Mouse (Mus musculus) lung, postnatal 0 days (tissue): ENCODE results near the gene Fuom. TPM values are rescaled to one million over a fixed set of nuclear protein-coding genes. Genes with fewer than 3 reads are reported as not detected.

ENCODE experiments used
- ATAC-seq: fragments of 200-750 bp; cut with Nextera tagmentation; 2 replicates; pipeline ENCODE4 v1.8.0; 2017; ENCODE audit warnings: moderate library complexity
- DNase-seq: peaks from one replicate; pipeline ENCODE4 v3.0.0-alpha.2; 2016; ENCODE audit warnings: low spot score
- H3K27ac ChIP-seq: fragments of 300-500 bp; sonication (generic); 2 replicates; pipeline ENCODE4 v1.5.1; 2014; ENCODE audit warnings: antibody characterized with exemption, mild to moderate bottlenecking, low read length, mixed read lengths
- H3K27me3 ChIP-seq: fragments of 300-500 bp; sonication (generic); replicated peaks from 2 replicates; pipeline ENCODE4 v1.6.1; 2014; ENCODE audit warnings: low read length, mixed read lengths; ENCODE audit not compliant: insufficient read depth
- H3K36me3 ChIP-seq: fragments of 300-500 bp; sonication (generic); 2 replicates; pipeline ENCODE4 v1.6.1; 2014; ENCODE audit warnings: low read length, mixed read lengths; ENCODE audit not compliant: insufficient read depth
- H3K4me1 ChIP-seq: fragments of 300-500 bp; sonication (generic); 2 replicates; pipeline ENCODE4 v1.6.1; 2014; ENCODE audit warnings: antibody characterized with exemption, low read depth, low read length, mixed read lengths; ENCODE audit not compliant: insufficient read depth
- H3K4me2 ChIP-seq: fragments of 300-500 bp; sonication (generic); replicated peaks from 2 replicates; pipeline ENCODE4 v1.6.1; 2014; ENCODE audit warnings: low read depth, mild to moderate bottlenecking, low read length, moderate library complexity, mixed read lengths
- H3K4me3 ChIP-seq: fragments of 300-500 bp; sonication (generic); 2 replicates; pipeline ENCODE4 v1.5.1; 2014; ENCODE audit warnings: low read depth, low read length
- H3K9ac ChIP-seq: fragments of 300-500 bp; sonication (generic); replicated peaks from 2 replicates; pipeline ENCODE4 v1.6.1; 2014; ENCODE audit warnings: low read depth, mild to moderate bottlenecking
- H3K9me3 ChIP-seq: fragments of 300-500 bp; sonication (generic); 2 replicates; pipeline ENCODE4 v1.6.1; 2016; ENCODE audit warnings: low read length, mixed read lengths
- CTCF ChIP-seq: IDR thresholded peaks from 2 replicates; pipeline ENCODE4 v1.5.1; 2016; ENCODE audit warnings: antibody characterized with exemption, mild to moderate bottlenecking
- EP300 ChIP-seq: IDR thresholded peaks from 2 replicates; pipeline ENCODE4 v1.6.1; 2016; ENCODE audit warnings: antibody characterized with exemption, mild to moderate bottlenecking, control low read depth
- WGBS: fragments of 180-500 bp; shearing (Covaris S2); extraction: QIAGEN DNeasy Blood & Tissue Kit; methylation state at CpG from one replicate; pipeline ENCODE4 v1.1.7; 2014; 5-methylcytosine and 5-hydroxymethylcytosine counted together
- polyA plus RNA-seq: library from polyadenylated mRNA; unstranded; fragments of >200 nt; fragmentation: Nextera tagmentation; extraction: Ambion mirVana; gene quantifications from 2 replicates; pipeline ENCODE4 v1.2.1, GENCODE M21; 2015

Gene Fuom
- polyA plus RNA-seq, 1 experiment from 2014 or later, result 19.0 TPM

DNA sequence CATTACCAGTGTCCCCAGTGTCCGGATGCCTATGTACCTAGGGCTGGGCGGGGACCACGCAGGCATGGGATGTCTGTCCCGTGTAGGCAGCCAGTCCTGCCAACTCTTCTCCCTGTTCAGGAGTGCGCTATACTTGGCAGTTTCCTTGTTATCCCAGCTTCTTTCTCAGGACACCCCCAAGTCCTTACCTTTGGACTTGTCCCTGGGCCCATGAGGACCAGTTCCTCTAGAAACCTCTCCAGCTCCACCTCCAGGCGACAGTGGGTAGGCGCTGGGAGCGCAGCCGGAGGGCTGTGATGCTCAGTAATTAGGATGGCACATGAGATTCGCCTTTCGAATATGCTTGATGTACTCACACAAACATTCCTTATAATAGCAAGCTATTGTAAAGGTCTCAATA, 39.9 kb downstream of the Fuom start:
- no peak overlapping the region for H3K27ac ChIP-seq
- WGBS, result 20% methylated on average over 11 of the region's 11 CpGs
- H3K27me3 ChIP-seq, result peaks cover 56% of the 10 kb centered on the region
- no peaks in the 10 kb centered on the region for H3K9me3 ChIP-seq
- H3K4me1 ChIP-seq, result 0 out of 2 replicates have a peak, but pooled peaks cover 8% of the 10 kb centered on the region
- ATAC-seq (0 out of 2 replicates have a peak, but pooled peaks have one; percentile 39), DNase-seq (peak; percentile 27)
- no peaks in the 10 kb centered on the region for H3K36me3 ChIP-seq
- H3K4me3 ChIP-seq, result no peak overlapping the region
- TF ChIP-seq CTCF, result peak; percentile 56
- no peak for TF ChIP-seq EP300
- no peak overlapping the region for H3K4me2 ChIP-seq
- H3K9ac ChIP-seq, result no peak overlapping the region

DNA sequence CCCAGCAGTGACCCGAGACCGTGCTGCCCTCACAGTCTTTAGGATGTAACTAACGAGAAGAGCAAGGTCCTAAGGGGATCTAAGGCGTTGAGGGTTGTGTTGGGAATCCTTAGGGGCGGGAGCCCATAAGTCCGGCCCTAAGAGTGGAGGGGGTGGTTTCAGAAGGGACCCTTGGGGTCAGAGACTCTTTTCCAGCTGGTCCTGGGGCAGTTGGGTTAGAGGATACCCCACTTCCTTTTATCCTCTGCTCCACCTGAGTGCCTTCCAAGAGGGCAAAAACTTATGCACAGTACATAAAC, 40.5 kb downstream of the Fuom start:
- Histone ChIP-seq H3K36me3 (no peaks in the 10 kb centered on the region), H3K4me3 (peak overlapping the region; percentile 25; the same call in 1 of the 2 replicates), H3K4me2 (peak overlapping the region; percentile 45; the same call in 1 of the 2 replicates), H3K9ac (no peak overlapping the region), H3K4me1 (0 out of 2 replicates have a peak, but pooled peaks cover 8% of the 10 kb centered on the region), H3K9me3 (no peaks in the 10 kb centered on the region), H3K27ac (no peak overlapping the region), H3K27me3 (peaks cover 61% of the 10 kb centered on the region)
- WGBS, result 5% methylated on average over 6 of the region's 6 CpGs
- no peak for TF ChIP-seq CTCF
- ATAC-seq (no peak), DNase-seq (no peak)

- Histone ChIP-seq H3K4me2 (peak overlapping the region; percentile 45), H3K9ac (no peak overlapping the region), H3K27ac (no peak overlapping the region)
Observed at GRCm38 (mm10) chr7:140060936-140061831, 41.1 kb downstream of the Fuom start.

GRCm38 (mm10) chr7:140059601-140060000, 42.6 kb downstream of the Fuom start:
- Histone ChIP-seq H3K27me3 (peaks cover 72% of the 10 kb centered on the region), H3K36me3 (no peaks in the 10 kb centered on the region), H3K4me1 (0 out of 2 replicates have a peak, but pooled peaks cover 8% of the 10 kb centered on the region), H3K27ac (no peak overlapping the region), H3K9me3 (no peaks in the 10 kb centered on the region), H3K4me2 (no peak overlapping the region), H3K9ac (no peak overlapping the region), H3K4me3 (no peak overlapping the region)
- TF ChIP-seq EP300 (no peak), CTCF (no peak)
- WGBS, result 42% methylated on average over 4 of the region's 4 CpGs
- ATAC-seq, result no peak
- no peak for DNase-seq

More at GRCm38 (mm10) chr7:140060936-140061831, 41.1 kb downstream of the Fuom start:
- ATAC-seq, result peak; percentile 49
- peak; percentile 46 for DNase-seq
- Histone ChIP-seq H3K27me3 (peaks cover 67% of the 10 kb centered on the region), H3K36me3 (no peaks in the 10 kb centered on the region), H3K9me3 (no peaks in the 10 kb centered on the region), H3K4me3 (peak overlapping the region; percentile 25; the same call in 1 of the 2 replicates), H3K4me1 (0 out of 2 replicates have a peak, but pooled peaks cover 8% of the 10 kb centered on the region)
- WGBS, result 2% methylated on average over 45 of the region's 47 CpGs
- TF ChIP-seq EP300, result no peak
- TF ChIP-seq CTCF, result 0 out of 2 replicates have a peak, but pooled peaks have one; percentile 2

DNA sequence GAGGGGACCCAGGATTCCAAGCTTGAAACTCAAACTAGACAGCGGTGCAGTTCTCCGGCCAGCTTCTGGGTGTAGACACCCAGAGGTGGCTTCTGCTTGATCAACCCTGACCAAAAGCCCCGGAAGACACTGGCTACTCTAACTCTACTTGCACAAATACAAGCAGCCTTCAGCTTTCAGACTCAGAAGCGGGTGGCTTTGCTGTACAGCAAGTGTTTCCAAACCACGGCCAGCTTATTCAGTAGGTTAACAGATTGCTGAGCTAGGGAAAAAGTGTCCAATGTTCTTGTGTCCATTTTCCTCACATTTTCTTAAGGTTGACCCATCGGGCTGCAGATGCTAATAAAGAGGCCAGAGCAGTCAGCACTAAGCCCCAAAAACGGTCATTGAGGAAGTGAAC, 43.7 kb downstream of the Fuom start:
- no peak overlapping the region for H3K27ac ChIP-seq
- no peak for TF ChIP-seq CTCF
- no peak for TF ChIP-seq EP300
- H3K9me3 ChIP-seq, result no peaks in the 10 kb centered on the region
- ATAC-seq (no peak), DNase-seq (no peak)
- H3K27me3 ChIP-seq, result peaks cover 67% of the 10 kb centered on the region
- 0 out of 2 replicates have a peak, but pooled peaks cover 8% of the 10 kb centered on the region for H3K4me1 ChIP-seq
- no peaks in the 10 kb centered on the region for H3K36me3 ChIP-seq
- H3K4me2 ChIP-seq, result peak overlapping the region; percentile 57
- no peak overlapping the region for H3K4me3 ChIP-seq
- no peak overlapping the region for H3K9ac ChIP-seq
- 26% methylated on average over 7 of the region's 7 CpGs for WGBS
